Mouse (Mus musculus) cerebellum, adult 11 months (tissue): ENCODE results near the gene 2310061I04Rik.

Experiments used
- DNase-seq: peaks from one replicate; pipeline ENCODE4 v3.0.0; 2022

2310061I04Rik gene

GRCm38 (mm10) chr17:35915538-35916296 lies 18.5 kb upstream of the 2310061I04Rik start:
- no peak for DNase-seq

- no peak for DNase-seq
Observed at GRCm38 (mm10) chr17:35914975-35915374, 17.7 kb upstream of the 2310061I04Rik start.

GRCm38 (mm10) chr17:35909919-35910369 lies 12.7 kb upstream of the 2310061I04Rik start, which contains the start of gene Atat1:
Gene Atat1, minus strand, starts transcription at chr17:35910075.
- DNase-seq: peak; percentile 83

- no peak for DNase-seq
Observed at GRCm38 (mm10) chr17:35909186-35909918, 12.1 kb upstream of the 2310061I04Rik start.

GRCm38 (mm10) chr17:35907609-35908008 lies 10.4 kb upstream of the 2310061I04Rik start:
- no peak for DNase-seq

- no peak for DNase-seq
Observed at GRCm38 (mm10) chr17:35905587-35905986, 8.4 kb upstream of the 2310061I04Rik start.

- DNase-seq: no peak
Observed at GRCm38 (mm10) chr17:35903992-35904355, 6.7 kb upstream of the 2310061I04Rik start.

- no peak for DNase-seq
Observed at GRCm38 (mm10) chr17:35903343-35903991, 6.2 kb upstream of the 2310061I04Rik start.

GRCm38 (mm10) chr17:35900636-35901035 lies 3.4 kb upstream of the 2310061I04Rik start:
- DNase-seq: no peak

GRCm38 (mm10) chr17:35897644-35898573 lies 678 bp upstream of the 2310061I04Rik start:
- DNase-seq: peak; percentile 51

GRCm38 (mm10) chr17:35887725-35888124 lies 9.5 kb downstream of the 2310061I04Rik start:
- DNase-seq: no peak

GRCm38 (mm10) chr17:35883777-35884176 lies 13.5 kb downstream of the 2310061I04Rik start:
- DNase-seq: no peak

- DNase-seq: no peak
Observed at GRCm38 (mm10) chr17:35882924-35883323, 14.3 kb downstream of the 2310061I04Rik start.

- peak; percentile 91 for DNase-seq
Observed at GRCm38 (mm10) chr17:35879245-35880057, 17.8 kb downstream of the 2310061I04Rik start, which contains the start of gene Dhx16. Gene Dhx16, plus strand, starts transcription at chr17:35879819.

GRCm38 (mm10) chr17:35874721-35875120 lies 22.5 kb downstream of the 2310061I04Rik start:
- DNase-seq: no peak

- peak; percentile 85 for DNase-seq
Observed at GRCm38 (mm10) chr17:35873774-35874519, 23.3 kb downstream of the 2310061I04Rik start.

- no peak for DNase-seq
Observed at GRCm38 (mm10) chr17:35870884-35871696, 26.1 kb downstream of the 2310061I04Rik start.

- no peak for DNase-seq
Observed at GRCm38 (mm10) chr17:35870151-35870883, 26.9 kb downstream of the 2310061I04Rik start.
